ENCODE assay signal across 22 mouse cellular contexts in genomic region chr2:124816814-124817213, GRCm38 (mm10).
DNase-seq lines count a peak whose midpoint lies in the region; ATAC-seq lines count a peak whose summit lies in the region.
"Had no signal": no experiment of that assay in that cellular context is flagged by ENCODE, and none has a peak within 500 bp of the region (broad histone marks: within the 10 kb centered on the region; RNA-seq: fewer than 3 reads in every experiment).

No protein-coding gene starts in this region.

- no peak overlapping the region for H3K4me3 ChIP-seq in limb, embryonic 13.5 days
- H3K4me3 ChIP-seq in limb, embryonic 10.5 days: no peak overlapping the region
- H3K4me3 ChIP-seq in neural tube, embryonic 13.5 days: no peak overlapping the region
- no peak overlapping the region for H3K4me3 ChIP-seq in hindbrain, embryonic 10.5 days
- H3K4me3 ChIP-seq: embryonic facial prominence, embryonic 10.5 days; embryonic facial prominence, embryonic 12.5 days; forebrain, embryonic 13.5 days; forebrain, embryonic 15.5 days had no signal

- H3K27ac ChIP-seq in limb, embryonic 13.5 days: no peak overlapping the region
- no peak overlapping the region for H3K27ac ChIP-seq in limb, embryonic 10.5 days
- H3K27ac ChIP-seq in neural tube, embryonic 13.5 days (replicated peaks): no peak overlapping the region
- no peak overlapping the region for H3K27ac ChIP-seq in hindbrain, embryonic 10.5 days
- H3K27ac ChIP-seq: embryonic facial prominence, embryonic 10.5 days; embryonic facial prominence, embryonic 12.5 days; forebrain, embryonic 13.5 days; forebrain, embryonic 15.5 days had no signal

- H3K4me1 ChIP-seq in limb, embryonic 13.5 days: peaks cover 27% of the 10 kb centered on the region
- H3K4me1 ChIP-seq in limb, embryonic 10.5 days: 0 out of 2 replicates have a peak, but pooled peaks cover 4% of the 10 kb centered on the region
- H3K4me1 ChIP-seq in neural tube, embryonic 13.5 days (replicated peaks): peaks cover 16% of the 10 kb centered on the region
- H3K4me1 ChIP-seq in hindbrain, embryonic 10.5 days (replicated peaks): no peaks in the 10 kb centered on the region
- H3K4me1 ChIP-seq: embryonic facial prominence, embryonic 12.5 days had no signal

- DNase-seq in limb, embryonic 10.5 days (ENCODE audit: low spot score): no peak
- DNase-seq in neural tube, embryonic 10.5 days (ENCODE audit: extremely low spot score, low spot score): no peak
- no peak for DNase-seq in hindbrain, embryonic 10.5 days (ENCODE audit: low spot score)
- DNase-seq: adrenal gland, adult 8-10 months; adrenal gland, postnatal 14 days; adrenal gland, postnatal 36 days; B cell, adult 2 months; cerebellum, adult 11-12 months; cerebellum, adult 2 months; cerebellum, adult 9-10 months; cerebellum, postnatal 25 days had no signal

- no peaks in the 10 kb centered on the region for H3K36me3 ChIP-seq in limb, embryonic 13.5 days
- H3K36me3 ChIP-seq in limb, embryonic 10.5 days: no peaks in the 10 kb centered on the region
- no peaks in the 10 kb centered on the region for H3K36me3 ChIP-seq in neural tube, embryonic 13.5 days
- no peaks in the 10 kb centered on the region for H3K36me3 ChIP-seq in hindbrain, embryonic 10.5 days
- H3K36me3 ChIP-seq: embryonic facial prominence, embryonic 10.5 days; embryonic facial prominence, embryonic 12.5 days; forebrain, embryonic 15.5 days; G1E had no signal

- peak overlapping the region; percentile 32 for H3K4me2 ChIP-seq in limb, embryonic 13.5 days (replicated peaks)
- no peak overlapping the region for H3K4me2 ChIP-seq in neural tube, embryonic 13.5 days
- H3K4me2 ChIP-seq: embryonic facial prominence, embryonic 12.5 days; forebrain, embryonic 13.5 days; forebrain, embryonic 15.5 days had no signal

- H3K9ac ChIP-seq in limb, embryonic 13.5 days: no peak overlapping the region
- H3K9ac ChIP-seq in neural tube, embryonic 13.5 days: no peak overlapping the region
- H3K9ac ChIP-seq: embryonic facial prominence, embryonic 12.5 days; forebrain, embryonic 13.5 days; forebrain, embryonic 15.5 days had no signal

- ATAC-seq in limb, embryonic 13.5 days (ENCODE audit: low FRiP score, low read depth): no peak
- ATAC-seq in neural tube, embryonic 13.5 days (ENCODE audit: low read depth): peak; percentile 44; the same call in 1 of the 2 replicates
- ATAC-seq: activated CD4-positive, CD25-positive, alpha-beta regulatory T cell, adult 4 months; CD4-positive, CD25-positive, alpha-beta regulatory T cell, adult 4 months; forebrain, embryonic 13.5 days; forebrain, embryonic 15.5 days; Patski had no signal

- no peaks in the 10 kb centered on the region for H3K27me3 ChIP-seq in limb, embryonic 13.5 days
- H3K27me3 ChIP-seq in limb, embryonic 10.5 days (ENCODE audit: low read depth, poor library complexity, severe bottlenecking): no peaks in the 10 kb centered on the region
- no peaks in the 10 kb centered on the region for H3K27me3 ChIP-seq in neural tube, embryonic 13.5 days
- H3K27me3 ChIP-seq in hindbrain, embryonic 10.5 days (ENCODE audit: insufficient read depth, poor library complexity, severe bottlenecking): no peaks in the 10 kb centered on the region
- H3K27me3 ChIP-seq: CH12.LX; embryonic facial prominence, embryonic 12.5 days; forebrain, embryonic 13.5 days; forebrain, embryonic 15.5 days; Patski had no signal

- no peaks in the 10 kb centered on the region for H3K9me3 ChIP-seq in limb, embryonic 13.5 days
- H3K9me3 ChIP-seq in limb, embryonic 10.5 days (replicated peaks): no peaks in the 10 kb centered on the region
- H3K9me3 ChIP-seq in neural tube, embryonic 13.5 days: no peaks in the 10 kb centered on the region
- no peaks in the 10 kb centered on the region for H3K9me3 ChIP-seq in hindbrain, embryonic 10.5 days
- H3K9me3 ChIP-seq: embryonic facial prominence, embryonic 10.5 days; embryonic facial prominence, embryonic 12.5 days; forebrain, embryonic 13.5 days; forebrain, embryonic 15.5 days had no signal

- 74% methylated on average over 2 of the region's 2 CpGs for WGBS in limb, embryonic 13.5 days
- 92% methylated on average over 2 of the region's 2 CpGs for WGBS in limb, embryonic 10.5 days
- 54% methylated on average over 2 of the region's 2 CpGs for WGBS in neural tube, embryonic 13.5 days
- 94% methylated on average over 2 of the region's 2 CpGs for WGBS in hindbrain, embryonic 10.5 days
